Mouse (Mus musculus): ENCODE results near the gene Gm49721.
"Not testable (repeated sequence)": the region's sequence is repeated elsewhere in the genome, so short reads cannot be mapped to it uniquely, and the experiment has no call there.

The Gm49721 gene

DNA sequence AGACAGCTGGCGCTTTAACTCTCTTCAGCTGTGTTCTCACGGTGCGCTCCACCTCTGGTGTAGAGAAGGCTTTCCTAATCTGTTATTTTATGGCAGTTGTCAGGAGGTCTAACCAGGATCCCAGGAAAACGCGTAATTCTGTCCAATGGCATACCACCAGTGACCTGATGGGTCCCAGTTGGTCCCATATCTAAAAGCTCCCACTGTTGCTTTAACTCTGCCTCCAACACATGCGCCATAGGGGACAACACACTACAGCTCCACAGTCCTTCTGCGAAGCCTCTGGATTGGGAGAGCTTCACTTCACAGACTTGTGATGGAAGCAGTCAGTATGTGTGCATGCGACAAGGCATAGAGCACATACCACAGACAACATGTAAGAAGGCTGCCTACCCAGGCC is 1.4 kb downstream of the Gm49721 start:
- DNase-seq (ENCODE audit: low spot score) = not testable (repeated sequence)

DNA sequence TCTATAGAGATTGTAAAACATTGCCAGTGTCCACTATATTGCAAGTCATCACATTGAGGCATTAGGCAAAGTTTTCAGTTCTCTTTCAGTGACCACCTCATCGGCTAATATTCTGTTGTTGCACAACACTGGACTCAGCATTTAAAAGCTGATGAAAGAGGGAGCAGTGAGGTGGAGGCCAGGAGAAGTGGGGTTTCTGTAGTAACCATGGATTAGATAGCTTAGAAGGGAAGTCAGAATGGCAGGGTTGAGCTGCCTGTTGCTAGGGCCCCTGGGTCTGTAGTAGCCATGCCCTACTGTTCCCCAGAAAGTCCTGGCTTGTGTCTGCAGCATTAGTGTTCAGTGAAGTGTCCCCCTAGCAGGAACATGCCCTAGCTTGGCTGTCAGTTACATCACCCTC is 7.4 kb downstream of the Gm49721 start:
- DNase-seq (ENCODE audit: low spot score) = not testable (repeated sequence)

DNA sequence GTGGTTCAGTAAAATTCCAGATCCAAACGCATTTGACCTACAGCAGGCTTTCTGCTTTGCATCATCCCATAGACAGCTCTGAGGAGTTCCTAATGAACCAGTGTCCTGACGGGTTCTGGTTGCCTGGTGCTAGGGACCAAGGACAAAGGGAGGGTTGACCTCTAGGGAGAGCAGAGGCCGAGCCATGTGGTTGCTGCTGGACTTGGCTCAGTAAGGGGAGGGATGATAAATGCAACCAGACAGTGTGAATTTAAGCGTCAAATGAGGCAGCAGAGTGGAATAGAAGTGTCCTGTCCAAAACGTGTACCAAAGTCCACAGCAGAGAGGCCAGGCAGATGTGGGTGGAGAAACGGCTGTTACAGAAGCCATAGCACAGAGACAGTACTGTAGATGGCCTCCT is 16.8 kb downstream of the Gm49721 start:
- DNase-seq (ENCODE audit: low spot score) = not testable (repeated sequence)

DNA sequence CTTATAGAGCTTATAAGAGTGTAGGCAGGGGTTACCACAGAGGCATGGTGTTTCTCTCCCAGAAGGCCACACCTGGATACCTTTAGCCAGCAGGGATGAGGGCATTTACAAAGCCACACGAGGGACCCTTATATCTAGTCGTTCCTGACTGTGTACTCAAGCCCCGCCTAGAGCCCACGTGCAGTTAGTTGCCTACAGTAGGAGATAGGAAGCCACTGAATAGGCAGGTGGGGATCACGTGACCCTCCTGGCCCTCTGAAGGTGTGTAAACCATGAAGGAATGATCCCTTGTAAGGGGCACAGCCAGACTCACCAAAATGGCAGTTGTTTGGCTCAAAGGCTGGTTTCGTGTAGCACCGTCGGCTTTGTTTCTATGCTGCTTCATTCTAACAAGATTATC is 18.1 kb downstream of the Gm49721 start:
- not testable (repeated sequence) for DNase-seq (ENCODE audit: low spot score)

DNA sequence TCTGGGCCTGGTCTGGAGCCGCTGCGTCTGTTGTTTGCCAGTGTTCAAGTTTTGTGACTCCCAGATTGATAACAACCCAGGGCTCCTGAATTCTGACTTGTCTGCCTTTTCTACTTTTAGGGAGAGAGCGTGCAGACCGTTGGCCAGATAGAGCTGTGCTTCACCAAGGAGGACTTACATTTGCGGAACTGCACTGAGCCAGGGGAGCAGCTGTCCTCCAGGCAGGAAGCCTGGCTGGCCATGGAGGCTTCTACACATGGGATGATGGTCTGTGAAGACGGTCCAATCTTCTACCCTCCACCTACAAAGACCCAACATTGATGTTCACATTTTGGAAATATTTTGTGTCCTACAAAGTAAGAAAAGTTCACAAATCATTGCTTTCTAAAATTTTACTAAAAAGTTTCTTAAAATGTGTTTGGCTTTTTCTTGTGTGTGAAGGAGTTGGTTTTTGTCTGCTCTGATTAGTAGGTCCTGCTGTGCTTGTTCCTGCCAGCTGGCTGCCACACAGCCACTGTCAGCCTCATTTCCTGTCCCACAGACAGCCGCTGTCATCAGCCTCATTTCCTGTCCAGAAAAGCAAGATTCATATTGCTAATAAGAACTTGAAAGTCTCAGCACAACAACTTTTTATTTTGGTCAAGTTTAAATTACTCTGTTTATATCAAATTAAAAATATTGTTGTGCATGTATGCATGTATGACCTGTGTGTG is 19.2 kb downstream of the Gm49721 start:
- DNase-seq (ENCODE audit: low spot score) = not testable (repeated sequence)

DNA sequence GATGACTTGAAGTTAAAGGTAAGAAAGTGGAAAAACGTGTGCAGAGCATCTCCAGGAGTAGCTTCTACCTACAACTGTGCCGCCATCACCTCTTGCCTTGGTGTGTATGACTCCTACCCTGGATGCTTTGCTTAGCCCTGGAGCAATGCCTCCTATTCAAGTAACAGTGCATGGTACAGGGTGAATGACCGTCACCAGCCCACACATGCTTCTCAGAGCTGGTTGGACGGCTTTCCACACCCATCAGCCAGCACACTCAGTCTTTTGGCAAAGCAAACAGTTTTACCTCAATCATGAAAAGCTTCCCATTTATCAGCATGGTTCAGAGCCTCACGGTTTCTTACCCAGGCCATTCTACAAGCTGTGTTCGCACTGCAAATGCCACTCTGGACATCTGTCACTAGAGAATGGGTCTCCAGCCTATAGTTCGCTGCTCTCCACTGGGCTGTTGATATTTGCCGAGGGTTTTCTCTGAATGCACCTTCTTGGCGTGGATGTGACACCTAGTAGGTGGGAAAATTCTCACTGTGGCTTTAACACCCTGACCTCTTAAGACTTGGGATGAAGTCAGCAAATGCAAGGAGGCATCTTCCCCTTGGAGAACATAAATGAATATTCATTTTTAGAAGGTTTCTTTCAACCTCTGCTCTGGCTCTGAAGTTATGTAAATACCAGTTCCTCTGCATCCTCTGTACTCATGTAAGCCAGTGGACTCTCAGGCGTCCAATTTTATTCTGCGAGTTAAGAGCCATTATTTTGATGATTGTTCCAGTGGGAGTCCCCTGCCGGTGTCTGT is 23.3 kb downstream of the Gm49721 start:
- DNase-seq (ENCODE audit: low spot score) = not testable (repeated sequence)

DNA sequence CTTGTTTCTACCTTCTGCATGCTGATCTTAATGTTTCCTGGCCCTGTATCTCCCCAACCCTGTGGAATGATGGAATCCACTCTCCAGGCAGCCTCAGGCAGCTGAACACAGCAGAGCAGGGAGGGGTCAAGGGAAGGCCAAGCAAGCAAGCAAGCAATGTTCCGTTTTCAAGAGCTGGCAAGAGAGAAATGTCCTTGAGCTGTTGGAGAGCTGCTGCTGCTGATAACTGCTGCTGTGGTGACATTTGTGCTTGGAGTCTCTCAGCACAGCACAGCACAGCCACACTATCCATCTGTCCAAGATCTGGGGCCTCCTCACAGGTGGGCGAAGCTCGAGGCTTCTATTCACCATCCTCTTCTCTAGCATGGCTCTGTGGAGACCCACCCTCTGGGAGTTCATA is 24.7 kb downstream of the Gm49721 start:
- DNase-seq (ENCODE audit: low spot score) = not testable (repeated sequence)

DNA sequence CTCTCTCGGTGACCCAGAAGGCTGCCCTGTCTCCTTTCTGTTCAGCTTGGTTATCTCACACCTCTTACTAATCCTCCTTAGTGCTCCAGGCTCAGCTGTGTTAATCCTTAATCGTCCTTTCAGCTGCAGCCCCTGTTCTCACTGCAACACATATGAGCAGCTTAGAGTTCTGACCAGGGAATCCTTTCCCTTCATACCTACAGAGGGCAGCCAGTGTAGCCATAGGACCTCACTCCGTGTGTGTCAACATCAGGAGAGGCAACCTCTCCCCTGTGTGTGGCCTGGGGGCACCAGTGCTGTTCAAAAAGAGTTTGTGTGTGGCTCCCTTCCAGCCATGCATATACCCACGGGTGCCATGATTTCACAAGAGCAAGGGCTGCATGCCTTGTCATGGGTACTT is 26.9 kb downstream of the Gm49721 start:
- not testable (repeated sequence) for DNase-seq (ENCODE audit: low spot score)

DNA sequence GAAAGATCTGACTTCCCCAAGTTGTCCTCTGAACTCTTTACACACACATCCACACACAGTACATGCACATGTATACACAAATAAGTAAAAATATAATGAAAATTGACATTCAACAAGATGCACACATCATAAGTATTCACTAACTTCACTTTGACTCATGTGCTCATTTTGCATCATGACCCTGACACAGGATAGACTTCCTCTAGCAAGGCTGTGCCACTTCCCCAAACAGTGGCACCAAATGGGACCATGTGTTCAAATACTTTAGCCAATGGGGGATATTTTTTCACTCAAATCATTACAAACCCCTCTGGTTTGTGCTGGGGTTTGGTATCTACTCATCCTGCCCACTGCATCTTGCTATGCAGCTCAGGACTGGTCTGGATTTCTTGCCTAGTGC is 30.2 kb downstream of the Gm49721 start:
- DNase-seq (ENCODE audit: low spot score) = not testable (repeated sequence)

DNA sequence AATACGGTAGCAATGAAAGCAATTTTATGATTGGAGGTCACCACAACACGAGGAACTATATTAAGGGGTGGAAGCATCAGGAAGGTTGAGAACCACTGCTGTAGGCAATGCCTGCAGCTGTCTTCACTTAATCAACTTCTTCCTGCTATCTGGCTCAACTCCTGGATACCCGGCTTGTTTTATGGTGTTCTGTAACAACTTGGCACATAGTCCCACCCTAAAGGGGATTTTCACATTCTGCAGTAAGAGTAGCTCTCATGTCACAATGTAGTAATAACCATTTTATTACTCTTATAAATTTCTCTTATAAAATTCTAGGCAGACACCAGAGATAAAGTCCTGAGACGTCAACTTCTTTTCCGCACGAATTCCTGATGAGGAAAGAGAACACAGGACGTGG is 30.7 kb downstream of the Gm49721 start:
- not testable (repeated sequence) for DNase-seq (ENCODE audit: low spot score)

DNA sequence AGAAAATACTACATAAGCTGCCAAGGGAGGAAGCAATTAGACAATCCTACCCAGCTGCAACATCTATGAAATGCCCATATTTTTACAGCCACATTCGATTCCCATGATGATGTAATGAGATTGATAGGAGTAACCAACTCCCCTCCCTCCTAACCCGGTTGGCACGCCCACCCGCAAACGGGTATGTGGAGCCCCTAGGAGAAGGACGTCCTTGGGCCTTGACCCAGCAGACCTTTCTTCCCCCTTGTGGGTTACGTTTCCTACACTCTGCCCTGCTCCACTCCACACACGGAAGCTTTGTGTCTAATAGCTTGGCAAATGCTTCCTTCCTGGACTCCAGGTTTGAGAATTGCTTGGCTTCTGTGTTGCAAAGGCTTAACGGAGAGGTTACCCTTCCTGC is 31.2 kb downstream of the Gm49721 start:
- DNase-seq (ENCODE audit: low spot score) = not testable (repeated sequence)

DNA sequence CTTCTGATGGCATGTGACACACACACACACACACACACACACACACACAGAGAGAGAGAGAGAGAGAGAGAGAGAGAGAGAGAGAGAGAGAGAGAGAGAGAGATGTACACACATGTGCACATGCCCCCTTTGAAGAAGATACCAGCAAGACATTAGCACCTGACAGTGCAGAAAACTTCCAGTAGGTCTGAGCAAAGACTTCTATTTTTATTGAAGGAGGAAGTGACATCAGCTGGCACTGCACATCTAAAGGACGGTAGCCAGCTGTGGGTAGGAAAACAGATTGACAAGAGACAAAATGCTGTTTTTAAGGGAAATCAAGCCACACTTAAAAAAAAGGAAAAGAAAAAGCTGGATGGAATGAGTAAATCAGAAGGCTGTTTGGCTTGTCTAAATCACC is 35.5 kb downstream of the Gm49721 start:
- not testable (repeated sequence) for DNase-seq (ENCODE audit: low spot score)

DNA sequence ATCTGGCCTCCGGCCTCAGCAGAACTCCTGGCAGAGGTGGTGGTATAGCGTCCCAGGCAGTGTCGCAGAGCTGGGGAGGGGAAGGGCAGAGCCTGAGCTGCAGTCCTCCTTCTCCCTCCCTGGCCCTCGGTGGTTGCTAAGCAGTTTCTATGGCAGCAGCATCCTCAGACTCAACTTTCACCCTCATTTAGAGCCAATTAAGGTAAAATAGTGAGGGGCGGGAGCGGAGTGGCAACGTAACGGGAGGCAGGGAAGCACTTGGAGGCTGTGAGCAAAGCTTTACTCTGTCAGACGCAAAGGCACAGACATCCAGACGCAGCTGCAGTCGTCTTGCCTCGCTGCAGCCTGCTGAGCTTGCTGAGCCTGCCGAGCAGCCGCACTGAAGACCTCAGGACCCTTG is 46.6 kb downstream of the Gm49721 start, which contains the start of gene Gm1604a:
Gene Gm1604a, plus strand, starts transcription at position 312 of the 400 bp plus-strand sequence.
- not testable (repeated sequence) for DNase-seq (ENCODE audit: low spot score)

DNA sequence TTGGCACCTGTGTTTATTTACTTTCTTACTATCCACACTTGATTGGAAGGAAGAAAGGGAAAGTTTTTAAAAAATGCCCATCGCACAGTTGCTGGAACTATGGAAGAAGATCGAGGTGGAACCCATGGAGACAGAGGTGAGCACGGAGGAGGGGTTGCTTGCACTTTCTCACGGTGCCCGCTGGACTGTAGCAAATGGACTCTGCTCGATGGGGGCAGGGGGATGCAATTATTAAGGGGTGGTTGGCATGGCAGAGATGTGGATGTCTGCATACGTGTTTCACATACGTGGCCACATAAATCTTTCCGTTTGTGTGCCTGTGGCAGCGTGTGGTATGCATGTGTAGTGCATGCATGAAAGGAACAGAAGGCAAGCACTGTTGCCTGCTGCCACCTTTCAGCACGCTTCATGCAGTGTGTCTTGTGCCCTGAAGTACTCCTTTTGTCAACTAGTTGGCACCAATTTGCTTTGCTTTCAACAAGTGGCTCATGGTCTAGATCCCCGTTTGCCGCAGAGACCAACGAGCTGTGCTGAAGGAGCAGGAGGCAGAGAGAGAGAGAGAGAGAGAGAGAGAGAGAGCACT is 47.2 kb downstream of the Gm49721 start:
- DNase-seq (ENCODE audit: low spot score) = not testable (repeated sequence)

DNA sequence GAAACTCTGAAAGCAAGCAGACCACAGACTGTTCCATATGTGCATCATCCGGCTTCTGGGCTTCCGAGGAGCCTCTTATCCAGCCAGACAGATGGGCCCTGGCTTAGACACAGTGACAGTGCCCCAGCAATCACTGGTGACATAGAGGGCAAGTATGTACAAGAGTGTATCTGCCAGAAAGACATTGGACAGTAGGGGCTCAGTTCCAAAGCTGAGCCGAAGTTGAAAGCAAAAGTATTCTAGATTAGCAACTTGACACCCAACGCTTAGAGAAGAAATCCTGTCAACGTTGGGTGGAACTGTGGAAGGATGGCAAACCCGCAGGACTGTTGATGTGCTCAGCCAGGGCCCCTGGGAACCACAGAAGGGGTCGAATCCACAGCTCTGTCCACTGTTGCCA is 51.5 kb downstream of the Gm49721 start:
- DNase-seq (ENCODE audit: low spot score) = not testable (repeated sequence)

DNA sequence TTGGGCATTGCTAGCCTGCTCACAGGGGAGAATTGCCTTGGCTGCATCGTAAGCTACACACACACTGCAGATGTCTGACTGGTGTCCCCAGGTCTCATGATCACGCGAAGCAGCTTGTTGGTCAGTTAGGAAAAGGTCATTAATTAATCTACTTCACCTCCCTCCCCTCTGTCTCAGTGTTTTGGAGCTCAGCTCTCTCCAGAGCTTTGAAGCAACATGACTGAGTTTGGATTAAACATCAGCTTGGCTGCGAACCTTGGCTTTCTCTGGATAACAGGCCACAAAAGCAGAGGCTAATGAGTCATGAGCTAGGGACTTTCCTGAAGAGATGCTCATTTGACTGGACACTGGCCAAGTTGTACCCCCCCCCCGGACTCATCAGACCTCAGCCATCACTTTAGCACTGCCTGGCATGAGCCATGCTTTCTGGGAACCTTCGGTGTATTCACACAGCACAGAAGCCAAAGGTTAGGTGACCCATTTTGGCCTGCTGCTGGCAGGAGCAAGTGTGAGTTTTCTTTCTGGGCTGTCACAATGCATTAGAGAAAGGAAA is 52.0 kb downstream of the Gm49721 start:
- DNase-seq (ENCODE audit: low spot score) = not testable (repeated sequence)

DNA sequence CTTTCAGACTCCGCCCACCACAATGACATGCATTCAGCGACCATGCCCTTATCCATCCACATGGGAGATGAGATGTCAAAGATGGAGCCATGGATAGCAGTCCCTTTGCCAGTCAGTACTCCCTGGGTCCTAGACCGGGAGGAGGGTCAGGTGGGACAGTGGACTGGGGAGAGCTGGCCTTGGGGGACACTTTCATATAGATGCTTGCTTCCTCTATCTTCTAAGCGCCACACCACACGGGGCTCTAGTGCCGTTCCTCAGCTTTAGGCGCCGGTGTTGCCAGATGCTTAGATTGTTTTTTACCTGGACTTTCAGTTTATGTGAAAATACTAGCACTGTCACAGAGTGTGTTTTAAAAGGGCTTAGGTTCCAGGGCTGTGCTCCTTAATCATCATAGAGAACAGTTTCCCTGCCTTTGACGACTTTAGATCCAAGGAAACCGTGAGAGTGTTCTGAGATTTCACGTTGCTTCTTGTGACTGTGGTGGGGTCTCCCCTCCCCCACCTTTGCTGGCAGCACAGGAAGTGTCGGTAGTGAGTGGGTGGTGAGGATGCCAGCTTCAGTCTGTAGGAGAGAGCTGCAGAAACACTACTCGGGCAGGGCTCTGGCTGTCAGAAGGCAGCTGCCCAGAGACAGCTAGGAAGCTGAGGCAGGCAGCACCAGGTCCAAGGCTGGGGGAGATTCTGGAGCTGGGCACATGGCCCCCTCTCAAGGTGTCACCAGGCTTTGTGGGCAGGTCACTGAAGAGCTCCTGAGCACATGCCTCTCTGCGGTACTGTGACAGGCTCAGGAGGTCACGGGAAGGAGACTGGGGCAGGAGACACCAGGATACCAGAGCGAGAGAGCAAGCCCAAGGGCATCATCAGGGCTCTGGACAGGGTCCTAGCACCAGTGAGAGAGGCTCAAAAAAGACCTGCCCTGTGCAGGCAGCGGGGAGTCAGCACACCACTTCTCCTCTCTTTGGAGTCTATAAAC is 54.8 kb downstream of the Gm49721 start:
- not testable (repeated sequence) for DNase-seq (ENCODE audit: low spot score)

DNA sequence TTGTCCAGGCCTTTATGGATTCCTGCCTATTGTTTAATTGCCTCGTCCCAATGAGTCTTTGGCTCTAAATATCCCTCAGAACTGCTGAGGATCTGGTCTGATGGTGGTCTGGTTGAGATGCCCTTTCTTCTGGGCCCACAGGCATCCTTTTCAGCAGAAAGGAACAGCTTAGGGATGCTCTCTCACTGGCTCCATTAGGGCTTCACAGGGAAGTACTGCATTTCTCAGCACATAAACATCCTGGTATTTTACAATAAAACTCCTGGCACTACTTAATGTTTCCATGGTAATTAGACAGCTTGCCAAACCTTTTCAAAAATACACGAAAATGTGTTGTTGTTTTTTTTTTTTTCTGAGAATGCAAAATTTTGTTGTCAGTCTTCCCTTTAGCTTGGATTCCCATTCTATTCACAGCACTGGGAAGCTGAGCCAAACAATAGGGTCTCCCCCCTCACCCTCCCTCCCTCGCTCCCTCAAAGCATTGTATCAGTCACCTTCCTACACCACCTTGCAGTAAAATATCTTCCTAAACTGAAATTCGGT is 90.4 kb downstream of the Gm49721 start:
- not testable (repeated sequence) for DNase-seq (ENCODE audit: low spot score)

DNA sequence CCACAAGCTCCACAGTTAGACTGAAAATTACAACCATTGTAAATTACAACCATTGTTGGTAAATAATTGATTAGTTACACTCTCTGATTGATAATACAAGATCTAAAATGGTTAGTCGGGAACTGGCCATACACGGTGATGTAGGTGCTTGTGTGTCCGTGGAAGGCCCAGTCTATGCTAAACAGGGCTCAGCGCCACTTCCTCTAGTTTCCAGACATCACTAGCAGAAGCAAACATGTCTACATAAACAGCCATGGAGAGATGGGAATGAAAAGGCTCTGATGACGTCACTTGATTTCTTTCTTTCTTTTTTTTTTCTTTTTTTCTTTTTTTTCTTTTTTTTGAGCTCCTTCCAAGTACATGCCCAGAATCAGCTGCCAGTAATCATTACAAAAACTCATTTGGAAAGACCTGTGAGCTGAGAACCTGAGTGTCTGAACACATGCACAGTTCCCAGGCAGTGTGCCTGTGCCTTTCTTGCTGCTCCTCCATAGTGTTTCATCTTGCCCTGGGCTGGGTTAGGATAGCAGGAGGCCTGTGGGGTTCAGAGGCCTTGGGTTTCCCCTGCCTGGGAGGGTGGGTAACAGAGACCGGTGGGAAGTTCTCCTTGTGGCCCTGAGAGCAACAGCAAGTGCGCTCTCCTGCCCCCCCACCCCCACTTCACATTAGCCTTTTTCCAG is 91.0 kb downstream of the Gm49721 start:
- DNase-seq (ENCODE audit: low spot score) = not testable (repeated sequence)

DNA sequence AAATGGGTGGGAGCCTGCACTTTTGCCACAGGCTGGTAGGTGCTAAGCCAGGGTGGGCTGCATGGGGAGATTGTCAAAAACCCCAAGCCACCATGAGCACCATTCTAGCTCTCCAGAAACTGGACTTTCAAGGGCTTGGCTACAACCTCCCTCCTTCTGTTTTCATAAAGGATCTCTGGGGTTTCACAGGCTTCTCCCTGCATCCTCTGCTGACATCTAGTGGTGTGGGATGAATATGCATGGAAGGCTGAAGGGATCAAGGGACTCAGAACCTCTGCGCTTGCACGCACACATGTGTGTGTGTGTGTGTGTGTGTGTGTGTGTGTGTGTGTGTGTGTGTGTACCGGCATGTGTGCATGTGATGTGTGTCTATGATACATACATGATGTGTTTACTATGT is 95.8 kb downstream of the Gm49721 start:
- peak; percentile 61 for DNase-seq (ENCODE audit: low spot score)

Data from testis, postnatal 10 days (tissue).